Mouse (Mus musculus) monocyte, adult 2 months (primary cell): ENCODE results near the gene Icam2.
A peak's percentile ranks its signal among the peaks of the same experiment; 100 is the strongest.
"Not testable (repeated sequence)": the region's sequence is repeated elsewhere in the genome, so short reads cannot be mapped to it uniquely, and the experiment has no call there.

ENCODE experiments used
- DNase-seq, 2 experiments: peaks; one replicate each; pipeline ENCODE4 v3.0.0; 2022; ENCODE audit warnings: low spot score in 2 of 2, low read depth in 1 of 2

The Icam2 gene

DNA sequence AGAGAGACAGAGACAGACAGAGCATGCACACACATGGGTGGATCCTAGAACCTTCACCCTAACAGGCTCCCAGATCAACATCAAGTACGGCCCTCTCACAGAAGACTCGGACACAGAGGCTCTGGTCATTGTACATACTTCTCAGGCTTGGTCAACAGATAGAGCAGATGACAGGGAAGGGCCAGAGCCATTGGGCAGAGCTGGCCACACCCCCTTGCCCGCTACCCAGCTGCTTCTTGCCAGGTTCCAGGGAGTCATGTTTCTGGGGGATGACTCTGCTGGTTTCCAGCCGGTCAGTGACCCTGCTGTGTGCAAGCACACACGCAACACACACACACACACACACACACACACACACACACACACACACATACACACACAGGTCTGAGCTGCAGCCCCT lies 37.0 kb downstream of the Icam2 start:
- DNase-seq, result no peak

DNA sequence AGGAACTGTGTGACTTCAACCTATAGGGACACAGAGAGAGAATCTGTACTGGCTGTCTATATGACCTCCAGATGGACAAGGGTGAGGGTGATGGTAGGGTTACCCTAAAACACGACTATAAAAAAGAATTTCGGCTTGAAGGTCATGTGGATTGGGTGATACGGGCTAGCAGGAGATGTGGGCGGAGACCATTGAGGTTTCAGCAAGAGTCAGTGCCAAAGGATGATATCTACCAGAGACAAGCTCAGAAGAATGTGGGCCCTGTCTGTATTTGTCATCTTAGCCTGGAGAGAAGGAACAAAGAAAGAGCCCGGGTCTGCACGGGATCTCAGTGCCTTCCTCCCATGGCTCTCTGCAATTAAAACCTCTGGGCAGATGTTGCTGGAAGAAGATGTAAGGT lies 38.1 kb downstream of the Icam2 start:
- no peak for DNase-seq

DNA sequence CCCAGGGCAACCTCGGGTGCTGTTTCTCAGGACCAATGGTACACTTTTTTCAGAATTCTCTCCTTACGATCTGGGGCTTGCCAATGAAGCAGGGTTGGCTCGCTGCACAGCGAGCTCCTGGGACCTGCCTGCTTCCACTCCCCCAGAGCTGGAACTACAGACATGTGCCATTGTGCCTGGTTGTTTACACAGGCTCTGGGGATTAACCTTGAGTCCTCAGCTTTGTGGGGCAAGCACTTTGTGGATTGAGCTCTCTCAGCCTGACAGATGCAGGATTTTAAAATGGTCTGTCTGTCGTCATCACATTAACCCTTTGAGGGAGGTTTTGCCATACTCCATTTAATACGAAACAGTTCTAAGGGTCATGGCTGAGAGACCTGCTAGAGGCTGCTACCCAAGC lies 43.0 kb downstream of the Icam2 start:
- no peak for DNase-seq

DNA sequence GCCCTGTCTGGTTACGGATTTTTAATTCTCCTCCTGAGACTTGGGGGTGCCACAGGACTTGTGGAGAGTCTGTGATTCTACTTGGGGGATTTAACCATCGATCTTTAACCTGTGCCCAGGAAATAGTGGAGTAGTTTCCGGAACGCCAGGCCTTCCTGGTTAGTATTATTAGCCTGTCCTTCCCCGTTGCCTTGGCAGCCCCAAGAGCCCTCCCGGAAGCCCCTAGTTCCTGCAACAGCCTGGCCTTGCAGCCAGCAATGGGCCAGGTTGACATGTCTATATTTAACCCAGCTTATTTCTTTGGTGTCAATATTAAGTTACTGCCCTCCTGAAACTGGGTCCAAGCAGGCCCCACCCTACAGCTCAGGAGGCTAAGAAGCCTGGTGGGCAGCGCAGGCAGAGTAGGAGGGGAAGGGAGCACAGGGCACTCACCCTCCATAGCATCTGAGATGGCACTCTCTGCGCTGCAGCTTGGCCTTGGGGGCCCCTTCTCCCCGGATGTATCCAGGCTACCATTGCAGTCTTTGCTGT lies 46.8 kb downstream of the Icam2 start:
- no peak for DNase-seq

DNA sequence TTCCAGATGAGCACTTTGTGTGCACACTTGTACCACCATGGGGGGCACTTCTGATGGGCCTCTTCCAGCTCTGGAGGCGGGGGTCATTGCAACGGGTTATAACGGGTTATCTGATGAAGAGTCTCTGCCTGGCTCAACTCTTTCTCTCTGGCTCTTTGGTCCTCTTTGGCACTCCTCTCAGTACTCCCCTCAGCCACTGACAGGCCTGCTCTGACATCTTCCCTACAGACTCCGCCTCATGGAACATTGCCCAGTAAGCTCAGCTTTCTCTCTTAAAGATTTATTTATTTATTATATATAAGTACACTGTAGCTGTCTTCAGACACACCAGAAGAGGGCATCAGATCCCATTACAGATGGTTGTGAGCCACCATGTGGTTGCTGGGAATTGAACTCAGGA lies 48.6 kb downstream of the Icam2 start:
- DNase-seq, result not testable (repeated sequence)

DNA sequence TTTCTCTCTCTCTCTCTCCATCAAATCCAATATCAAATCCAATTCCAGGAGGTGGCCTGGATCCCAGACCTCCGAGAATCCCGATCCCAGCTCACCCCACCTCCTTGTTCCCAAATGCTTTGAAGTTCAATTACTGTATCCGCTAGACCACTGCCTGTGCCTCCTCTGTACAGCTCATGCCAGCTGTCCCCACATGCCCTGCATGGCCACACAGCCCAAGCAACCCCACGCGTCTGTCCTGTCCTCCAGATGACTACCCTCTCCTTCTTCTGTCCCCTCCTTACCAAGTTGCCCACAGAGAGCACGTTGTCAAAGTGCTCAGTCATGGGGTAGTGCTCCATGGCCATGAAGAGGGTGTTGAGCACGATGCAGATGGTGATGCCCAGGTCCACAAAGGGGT lies 49.0 kb downstream of the Icam2 start:
- DNase-seq, result no peak

DNA sequence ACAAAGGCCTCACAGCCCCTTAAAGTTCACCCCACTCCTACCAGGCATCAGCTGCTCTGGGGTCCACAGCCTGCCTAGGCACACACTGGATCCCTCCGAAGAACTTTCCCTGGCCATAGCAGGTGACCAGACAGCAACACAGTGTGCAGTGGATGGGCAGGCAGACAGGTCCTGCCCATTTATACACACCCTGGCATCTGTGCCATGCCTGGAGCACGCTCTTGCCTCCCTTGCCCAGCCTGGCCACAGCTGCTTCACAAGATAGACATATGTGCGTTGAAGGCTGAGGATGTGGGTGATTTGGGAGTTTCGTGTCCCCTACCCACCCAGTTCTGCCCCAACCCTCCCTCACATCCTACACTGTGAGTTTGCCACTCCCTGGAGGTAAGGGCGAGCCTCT lies 49.8 kb downstream of the Icam2 start:
- no peak for DNase-seq

DNA sequence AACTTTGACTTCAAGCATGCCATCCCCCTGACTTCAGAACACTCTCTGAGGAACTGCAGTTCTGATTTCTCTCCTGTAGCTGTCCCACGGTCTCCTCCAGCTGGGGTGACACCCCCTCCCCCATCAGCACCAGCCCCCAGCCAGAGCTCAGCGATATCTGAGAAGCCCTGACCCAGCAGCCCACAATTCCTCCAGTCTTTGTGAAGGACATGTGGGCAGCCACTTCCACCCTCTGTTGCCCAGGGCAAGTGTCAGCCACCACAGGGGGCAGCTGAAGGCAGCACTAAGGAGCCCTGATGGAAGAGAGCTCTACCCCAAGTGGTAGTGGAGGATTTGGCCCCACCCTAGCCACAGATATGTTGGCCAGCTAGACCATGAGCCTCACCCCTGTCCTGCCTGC lies 53.8 kb downstream of the Icam2 start:
- DNase-seq, result no peak

DNA sequence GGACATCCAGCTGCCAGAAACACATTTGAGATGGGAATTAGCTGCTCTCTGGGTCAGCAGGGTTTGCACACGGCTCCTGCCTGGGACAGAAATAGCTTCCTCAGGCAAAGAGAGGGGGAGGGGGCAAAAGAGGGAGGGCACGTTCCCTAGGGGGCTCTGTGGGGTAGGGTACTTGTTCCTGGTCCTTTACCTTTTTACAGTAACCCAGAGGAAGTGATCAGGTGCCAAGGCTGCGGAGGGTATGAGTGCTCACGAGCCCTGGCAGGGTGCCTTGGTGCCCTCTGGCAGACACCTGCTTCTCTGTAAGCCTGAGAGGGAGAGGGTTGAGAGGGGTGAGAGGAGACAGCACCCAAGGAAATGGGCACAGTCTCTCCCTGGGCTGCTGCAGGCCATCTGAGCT lies 55.4 kb downstream of the Icam2 start:
- no peak for DNase-seq

DNA sequence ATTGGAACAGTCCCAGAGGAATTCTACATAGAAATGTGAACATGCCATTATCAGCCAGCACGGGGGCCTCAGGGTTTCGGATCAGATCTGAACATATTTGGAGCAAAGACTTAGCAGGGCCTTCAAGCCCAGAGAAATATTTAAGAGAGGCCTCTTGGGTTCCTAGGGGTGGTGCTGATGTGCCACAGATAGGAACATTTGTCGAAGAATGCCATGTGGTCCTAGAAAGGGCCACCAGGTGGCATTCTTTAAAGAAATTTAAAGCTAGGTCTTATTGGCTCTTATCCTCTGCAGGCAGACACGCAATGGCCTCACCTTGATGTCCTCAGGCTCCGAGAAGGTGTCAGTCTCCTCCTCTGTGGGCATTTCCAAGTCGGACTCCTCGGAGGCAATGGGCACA lies 58.2 kb downstream of the Icam2 start:
- peak in 1 of 2 experiments; percentile 24 for DNase-seq

DNA sequence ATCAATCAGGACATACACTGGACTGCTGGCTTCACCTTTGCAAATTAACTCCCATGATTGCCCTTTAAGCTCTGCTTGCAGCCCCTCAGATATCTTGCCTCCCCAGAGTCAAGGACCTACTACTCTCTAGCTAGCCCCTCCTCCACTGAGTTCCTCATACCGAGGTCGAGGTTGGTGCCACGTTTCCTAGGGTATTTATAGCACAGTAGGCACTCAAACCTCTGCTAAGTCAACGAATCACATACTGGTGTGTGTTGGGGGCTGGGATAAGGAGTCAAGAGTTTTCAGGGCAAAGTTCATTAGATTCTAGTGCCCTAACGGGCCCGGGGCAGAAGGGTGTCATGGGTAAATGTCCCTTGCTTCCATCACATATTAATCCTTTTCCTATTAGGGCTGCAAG lies 58.7 kb downstream of the Icam2 start:
- DNase-seq, result no peak

DNA sequence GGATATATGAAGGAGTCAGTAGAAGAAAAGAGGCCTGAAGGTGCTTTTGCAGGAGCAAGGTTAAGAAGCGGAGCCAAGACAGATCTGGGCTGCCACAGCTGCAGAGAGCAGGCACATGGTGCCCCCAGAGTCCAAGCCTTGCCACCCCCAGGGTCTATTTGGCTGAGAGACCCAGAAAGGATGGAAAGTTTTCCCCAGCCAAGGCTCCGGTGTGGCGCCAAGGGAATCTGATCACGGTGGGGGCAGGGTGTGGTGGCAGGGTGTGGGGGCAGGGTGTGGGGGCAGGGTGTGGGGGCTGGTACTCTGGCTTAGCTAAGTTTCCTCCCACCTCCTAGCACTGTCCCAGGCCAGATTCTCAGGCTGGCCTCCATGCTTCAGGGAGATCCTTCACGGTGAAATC lies 59.4 kb downstream of the Icam2 start:
- no peak for DNase-seq
